1 mouse cellular context compared by ENCODE assay signal in the genomic region with DNA sequence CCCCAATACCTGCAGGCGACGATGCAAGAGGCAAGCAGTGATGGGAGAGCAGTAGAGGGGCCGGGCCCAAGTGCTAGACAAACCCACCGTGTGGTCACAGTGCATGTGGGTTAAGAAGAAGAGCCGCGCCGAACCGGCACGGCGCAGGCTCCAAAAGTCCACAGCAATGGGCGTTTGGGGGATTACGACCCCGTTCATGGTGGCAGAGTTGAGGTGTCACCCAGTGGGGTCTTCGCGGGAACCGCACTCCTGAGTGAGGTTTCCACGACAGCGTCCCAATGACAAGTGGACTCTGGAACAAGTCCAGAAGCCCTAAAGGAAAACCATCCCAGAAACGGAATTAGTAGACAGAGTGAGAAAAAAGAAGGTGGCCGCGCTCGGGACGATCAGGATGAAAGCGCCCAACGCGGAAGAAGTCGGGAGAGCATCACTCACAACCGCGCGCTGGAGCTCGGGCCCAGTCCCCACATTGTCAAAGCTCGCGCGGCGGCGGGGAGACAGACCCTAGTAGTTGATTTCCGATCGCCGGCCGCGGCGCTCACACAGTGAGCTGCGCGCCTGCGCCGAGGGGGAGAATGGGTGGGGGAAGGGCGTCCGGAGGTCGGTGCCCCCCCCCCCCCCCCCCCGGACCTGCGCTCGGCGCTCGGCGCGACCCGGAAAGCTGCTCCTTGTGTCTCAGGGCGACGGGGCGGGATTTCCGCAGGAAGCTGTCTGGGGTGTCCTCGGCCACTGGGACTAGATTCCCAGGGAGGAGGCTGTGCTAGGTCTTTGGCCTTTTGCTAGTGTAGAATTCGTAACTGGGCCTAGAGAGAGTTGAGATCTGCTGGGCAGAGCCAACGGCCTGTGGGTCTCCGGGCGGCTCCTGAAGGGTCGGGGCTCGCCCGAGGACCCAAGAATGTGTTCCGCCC.
TF ChIP-seq lines count a peak whose summit lies in the region.

A gene (minus strand): TSS at position 554 of the 908 bp plus-strand sequence.
A gene (plus strand): TSS at position 630 of the 908 bp plus-strand sequence.
A gene (plus strand): TSS at position 683 of the 908 bp plus-strand sequence.

TF ChIP-seq in ES-E14, 5 proteins besides CTCF, POLR2A, EP300 and RAD21 (continued from another document):
- no peak for TF ChIP-seq MAFK (IDR thresholded peaks at IDR 0.05; ENCODE audit: insufficient read depth, low read depth, low read length)
